Mouse (Mus musculus) T-helper 1 cell (primary cell): ENCODE measurements at regions not wholly inside any gene's neighbourhood (a gene's known extent, or its start where the extent isn't known, plus 50 kb on each side); places are given as distances from the start of the nearest gene placed in this dataset.
"Not testable (repeated sequence)": the region's sequence is repeated elsewhere in the genome, so short reads cannot be mapped to it uniquely, and the experiment has no call there.

Source experiments
- in situ Hi-C: fragments of 300-600 bp; cut with MboI, MseI; formaldehyde crosslinking; loops from one replicate; pipeline ENCODE4 v1.15.1; 2025; ENCODE audit warnings: high pct_unique_total_duplicates

DNA sequence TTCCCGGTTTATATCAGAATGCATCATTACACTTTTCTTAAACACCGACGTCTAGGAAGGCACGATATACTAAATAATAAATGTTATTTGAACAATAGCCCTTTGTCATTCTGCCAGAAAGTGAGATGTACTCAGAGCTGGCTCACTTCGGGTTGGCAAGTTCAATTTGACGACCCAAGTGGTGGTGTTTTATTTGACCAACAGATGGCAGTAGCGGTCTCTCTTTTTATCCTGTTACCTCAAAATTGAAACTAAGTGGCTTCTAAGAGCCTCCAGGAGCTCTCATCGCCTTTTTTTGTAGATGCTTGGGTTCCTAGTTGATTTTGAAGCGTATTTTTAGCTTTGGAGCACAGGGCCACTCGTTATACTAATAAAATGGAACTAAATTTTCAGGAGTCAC is 66.7 kb upstream of the Chmp2b start:
- in situ Hi-C loops: no loop called here

DNA sequence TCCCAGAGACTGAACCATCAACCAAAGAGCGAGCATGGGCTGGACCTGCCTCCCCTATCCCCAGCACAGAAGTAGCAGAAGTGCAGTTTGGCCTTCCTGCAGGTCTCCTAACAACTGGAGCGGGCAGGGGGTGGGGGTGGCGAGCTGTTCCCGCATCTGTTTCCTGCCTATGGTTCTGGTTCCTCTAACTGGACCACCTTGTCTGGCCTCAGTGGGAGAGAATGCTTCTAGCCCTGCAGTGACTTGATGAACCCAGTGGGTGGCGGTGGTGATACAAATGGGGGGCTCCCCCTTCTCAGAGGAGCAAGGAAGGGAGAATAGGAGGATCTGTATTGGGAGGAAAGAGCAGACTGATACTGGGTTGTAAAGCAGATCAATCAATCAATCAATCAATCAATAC is 69.2 kb upstream of the Chmp2b start:
- in situ Hi-C loops: loop anchor here (5.0 kb wide), 1 partner anchor 371 kb away; no protein-coding TSS in a partner anchor

GRCm38 (mm10) chr16:65646741-65647140 is 84.2 kb upstream of the Chmp2b start:
- in situ Hi-C loops: not testable (repeated sequence)

- in situ Hi-C loops: no loop called here
Observed at GRCm38 (mm10) chr16:65649061-65649460, 86.5 kb upstream of the Chmp2b start.

- in situ Hi-C loops: no loop called here
Observed at GRCm38 (mm10) chr16:65655490-65655889, 93.0 kb upstream of the Chmp2b start.

DNA sequence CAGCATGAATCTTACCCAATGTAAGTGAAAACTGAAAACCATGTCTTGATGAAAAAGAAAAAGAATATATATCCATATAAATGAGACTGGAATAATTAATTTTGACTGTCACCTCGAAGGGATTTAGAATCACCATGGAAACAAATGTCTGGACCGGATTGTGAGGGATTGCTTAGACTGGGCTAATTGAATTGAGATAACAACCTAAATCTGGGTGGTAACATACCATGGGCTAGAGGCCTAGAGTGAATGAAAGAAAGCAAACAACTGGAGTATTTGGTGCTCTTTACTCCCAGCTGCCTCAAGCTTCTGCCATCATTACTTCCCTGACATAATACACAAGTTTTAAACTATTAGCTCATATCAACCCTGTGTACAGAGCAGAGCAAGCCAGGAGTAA is 95.3 kb upstream of the Chmp2b start:
- in situ Hi-C loops: no loop called here

GRCm38 (mm10) chr16:65664787-65665186 is 102.3 kb upstream of the Chmp2b start:
- in situ Hi-C loops: no loop called here

- in situ Hi-C loops: no loop called here
Observed at GRCm38 (mm10) chr16:65672116-65672515, 109.6 kb upstream of the Chmp2b start.

- in situ Hi-C loops: no loop called here
Observed at GRCm38 (mm10) chr16:65683089-65683488, 120.6 kb upstream of the Chmp2b start.

GRCm38 (mm10) chr16:65683703-65684320 is 121.3 kb upstream of the Chmp2b start:
- in situ Hi-C loops: no loop called here

- in situ Hi-C loops: no loop called here
Observed at GRCm38 (mm10) chr16:65693626-65694025, 121.4 kb upstream of the Vgll3 start.

DNA sequence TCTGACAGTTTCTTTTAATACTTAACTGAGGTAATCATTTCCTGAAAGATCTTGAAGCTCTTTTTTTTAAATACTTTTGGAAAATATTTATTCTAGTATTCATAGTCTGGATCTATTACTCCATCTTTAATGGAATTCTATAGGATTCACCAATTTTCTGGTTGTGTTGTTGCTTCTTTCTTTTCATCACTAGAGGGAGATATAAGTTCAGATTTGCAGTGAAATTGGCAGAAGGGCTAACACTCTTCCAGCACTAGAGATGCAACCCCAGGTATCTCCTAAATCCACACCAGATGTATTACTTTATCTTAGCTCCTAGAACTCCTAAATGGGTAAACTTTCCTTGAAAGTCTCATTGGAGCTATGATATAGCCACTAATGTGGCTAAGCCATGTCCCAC is 99.4 kb upstream of the Vgll3 start:
- in situ Hi-C loops: no loop called here

GRCm38 (mm10) chr16:65718791-65719472 is 96.1 kb upstream of the Vgll3 start:
- in situ Hi-C loops: no loop called here

DNA sequence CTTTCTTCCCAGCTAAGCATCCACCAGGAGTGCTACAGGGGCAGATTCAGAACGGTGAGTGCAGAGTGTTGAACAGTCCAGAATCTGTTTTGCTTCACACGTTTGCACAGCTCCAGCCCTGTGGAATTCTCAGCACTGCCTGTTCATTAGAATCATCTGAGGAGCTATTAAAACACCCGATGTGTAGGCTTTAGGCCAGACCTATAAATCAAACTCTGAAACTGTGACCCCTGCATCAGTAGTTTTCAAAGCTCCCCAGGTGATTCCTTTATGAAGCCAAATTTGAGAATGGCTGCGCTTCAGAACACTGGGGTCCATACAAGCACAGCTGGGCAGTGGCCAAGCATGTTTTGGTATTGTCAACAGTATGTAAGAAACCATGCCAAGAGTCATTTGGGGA is 94.1 kb upstream of the Vgll3 start:
- in situ Hi-C loops: no loop called here

- in situ Hi-C loops: no loop called here
Observed at GRCm38 (mm10) chr16:65725559-65726269, 89.3 kb upstream of the Vgll3 start.

DNA sequence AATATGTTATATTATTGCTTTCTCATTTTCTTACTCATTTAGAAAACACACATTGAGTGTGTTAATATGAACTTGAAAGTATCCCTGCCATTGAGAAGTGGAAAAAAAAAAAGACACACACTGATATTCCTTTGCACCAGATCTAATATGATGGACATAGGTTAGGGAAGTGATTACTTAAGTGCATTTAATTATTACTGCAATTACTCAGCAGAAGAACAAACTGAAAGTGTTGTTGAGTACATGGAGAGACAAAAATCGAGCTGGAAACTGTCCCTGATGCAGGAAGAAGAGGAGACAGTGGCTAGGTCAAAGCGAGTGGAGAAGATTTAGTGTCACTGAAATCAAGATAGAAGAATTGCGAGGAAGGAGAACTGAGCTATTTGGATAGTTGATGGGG is 88.8 kb upstream of the Vgll3 start:
- in situ Hi-C loops: no loop called here

DNA sequence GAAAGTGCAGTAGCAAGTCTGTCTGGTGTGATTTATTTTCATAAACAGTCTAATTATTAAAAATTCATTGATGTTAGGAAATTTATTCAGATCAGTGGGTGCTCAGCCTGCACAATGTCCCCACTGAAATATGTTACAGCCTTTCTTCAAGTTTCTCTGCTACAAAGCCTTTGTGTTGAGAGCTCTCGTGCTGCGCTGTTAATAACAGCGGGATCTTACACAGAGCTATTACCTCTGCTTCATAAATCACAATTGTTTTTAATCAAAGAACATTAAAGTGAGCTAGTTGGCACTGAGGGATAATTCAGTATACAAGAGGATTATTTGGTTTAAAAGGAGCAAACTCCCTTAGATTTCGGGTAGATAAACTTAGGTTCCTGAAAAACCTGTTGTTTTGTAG is 85.7 kb upstream of the Vgll3 start:
- in situ Hi-C loops: no loop called here

DNA sequence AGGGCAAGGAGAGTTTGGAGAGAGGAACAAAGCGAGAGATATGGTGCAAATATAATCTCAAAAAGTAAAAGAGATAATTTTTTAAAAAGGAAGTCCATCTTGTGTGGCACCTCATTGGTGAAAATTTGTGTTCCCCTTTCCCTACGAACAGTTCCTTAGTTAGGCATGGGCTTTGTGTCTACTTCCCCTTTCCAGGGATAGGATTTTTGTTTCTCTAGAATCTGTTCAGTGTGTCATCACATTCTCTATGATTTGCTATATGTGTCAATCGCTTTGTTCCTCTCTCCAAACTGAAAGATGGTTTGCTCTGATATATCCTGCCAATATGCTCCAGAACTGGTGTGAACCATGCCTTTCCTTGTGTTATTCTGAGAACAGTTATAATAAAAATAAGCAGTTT is 75.4 kb upstream of the Vgll3 start:
- in situ Hi-C loops: loop anchor here (10.0 kb wide), 1 partner anchor 1865 kb away; no protein-coding TSS in a partner anchor

- in situ Hi-C loops: no loop called here
Observed at GRCm38 (mm10) chr16:65742951-65743350, 72.1 kb upstream of the Vgll3 start.

- in situ Hi-C loops: no loop called here
Observed at GRCm38 (mm10) chr16:65755667-65756066, 59.4 kb upstream of the Vgll3 start.
